Mouse (Mus musculus): Measurements from ENCODE around the gene Nfkbil1.

DNA sequence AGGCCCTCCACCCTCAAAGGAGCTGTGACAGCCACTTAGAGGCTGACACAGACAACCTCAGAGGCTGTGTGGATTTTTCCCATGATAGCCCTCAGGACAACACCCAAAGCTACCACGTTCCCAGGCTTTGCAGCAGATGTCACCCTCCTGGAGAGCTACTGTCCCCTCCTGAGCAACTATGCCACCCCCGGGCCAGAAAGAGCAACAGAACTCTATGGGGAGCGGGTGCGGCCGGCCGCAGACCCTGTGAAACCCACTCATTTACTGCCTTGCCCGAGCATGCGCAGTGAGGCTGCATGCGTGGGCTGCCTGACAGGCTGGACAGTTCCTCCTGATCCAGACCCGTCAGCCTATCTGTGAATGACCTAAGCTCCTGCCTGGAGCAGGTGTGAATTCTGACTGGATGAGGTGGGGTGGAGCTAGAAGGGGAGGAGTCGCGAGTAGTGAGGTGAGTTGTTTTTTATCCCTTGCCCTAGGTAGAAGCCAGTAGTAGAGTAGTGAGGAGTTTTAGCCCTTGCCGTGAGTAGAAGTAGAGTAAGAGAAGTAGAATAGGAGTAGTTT, 40.8 kb upstream of the Nfkbil1 start:
- TF ChIP-seq CTCF (IDR thresholded peaks at IDR 0.05; ENCODE audit: low read depth) (no peak), EP300 (IDR thresholded peaks at IDR 0.05; ENCODE audit: low read depth) (no peak)
